Mouse (Mus musculus): ENCODE data around the gene Il1rap. TPM values are rescaled to one million over a fixed set of nuclear protein-coding genes. Genes with fewer than 3 reads are reported as not detected.

Il1rap gene
- polyA plus RNA-seq, 1 experiment: 6.6 TPM

DNA sequence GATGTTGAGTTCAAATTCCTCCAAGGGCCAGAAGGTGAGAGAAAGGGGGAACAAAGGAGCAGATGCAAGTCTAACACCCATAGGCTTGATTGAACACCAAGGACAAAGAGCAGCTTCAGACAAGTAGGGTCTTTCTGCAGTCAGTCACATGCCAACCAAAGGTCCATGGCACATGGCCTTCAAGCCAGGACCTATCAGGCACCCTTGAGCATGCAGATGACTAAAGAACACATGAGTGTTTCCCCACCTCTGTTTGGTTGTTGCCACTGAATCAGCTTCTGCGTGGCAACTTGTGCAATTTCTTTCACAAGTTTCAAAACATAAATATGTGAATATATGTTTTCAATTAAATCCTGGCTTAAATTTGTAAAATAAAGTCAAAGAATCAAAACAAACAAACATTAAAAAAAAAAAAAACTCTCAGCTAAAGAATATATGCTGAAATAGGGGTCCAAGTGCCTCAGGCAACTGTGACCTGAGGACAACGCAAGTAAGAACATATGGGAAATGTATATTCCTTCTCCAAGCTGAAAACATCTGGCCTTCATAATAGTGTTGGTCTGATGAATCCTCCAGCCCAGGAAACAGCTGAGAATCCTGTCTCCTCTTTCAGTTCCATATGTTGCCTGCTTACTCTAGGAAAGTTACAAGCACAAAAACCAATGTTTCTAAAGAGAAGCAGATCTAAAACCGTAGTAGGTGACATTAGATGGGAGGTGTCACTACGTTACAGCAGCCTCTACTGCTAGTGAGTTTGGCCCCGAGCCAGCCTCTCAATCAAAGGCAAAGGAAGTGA is 142.6 kb downstream of the Il1rap start:
- DNase-seq (ENCODE audit: low spot score): no peak

DNA sequence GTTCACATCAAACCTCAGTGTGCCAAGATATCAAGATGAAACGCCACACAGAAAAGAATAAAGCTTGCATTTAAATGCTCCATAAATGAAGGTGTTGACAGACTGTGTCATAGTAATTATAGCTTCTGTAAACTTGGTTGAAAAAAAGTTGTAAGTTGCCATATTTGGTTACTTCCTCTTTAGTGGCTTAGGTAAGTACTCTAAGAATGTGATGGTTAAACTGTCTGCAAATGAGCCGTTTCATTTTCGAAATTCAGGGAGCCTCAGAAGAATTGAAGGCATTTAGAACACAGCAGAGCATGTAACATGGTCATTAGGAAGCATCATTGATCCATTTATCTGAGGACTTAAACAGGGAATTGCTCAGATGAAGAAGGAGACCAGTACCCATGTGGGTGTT is 146.6 kb downstream of the Il1rap start:
- DNase-seq (ENCODE audit: low spot score): no peak

- no peak for DNase-seq (ENCODE audit: low spot score)
Observed at GRCm38 (mm10) chr16:26730941-26731340, 149.4 kb downstream of the Il1rap start.

DNA sequence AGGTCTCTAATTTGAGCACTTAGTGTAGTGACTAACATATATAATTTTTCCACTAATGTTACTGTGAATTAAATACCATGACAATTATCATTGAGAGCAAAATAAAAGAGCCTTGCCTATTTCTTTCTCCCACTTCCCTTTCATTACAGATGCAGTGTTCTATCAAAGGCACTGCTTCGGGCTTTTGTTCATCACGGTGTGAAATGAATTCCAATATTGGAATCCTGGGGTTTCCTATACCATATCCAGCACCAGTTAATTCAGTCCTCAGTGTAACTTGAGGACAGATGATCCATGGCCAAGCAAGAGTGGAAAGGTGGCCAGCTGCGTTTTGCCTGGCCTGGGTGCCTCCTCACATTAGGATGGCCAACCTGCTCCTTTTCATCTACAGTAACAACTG is 151.1 kb downstream of the Il1rap start:
- DNase-seq (ENCODE audit: low spot score): no peak

GRCm38 (mm10) chr16:26755381-26756155 is 174.1 kb downstream of the Il1rap start:
- no peak for DNase-seq (ENCODE audit: low spot score)

- no peak for DNase-seq (ENCODE audit: low spot score)
Observed at GRCm38 (mm10) chr16:26775976-26776375, 194.5 kb downstream of the Il1rap start.

GRCm38 (mm10) chr16:26777132-26777531 is 195.6 kb downstream of the Il1rap start:
- no peak for DNase-seq (ENCODE audit: low spot score)

Other genes starting within 250 kb of the Il1rap start
- gene Cldn1, start 209.9 kb upstream of the Il1rap start, polyA plus RNA-seq (2012; rRNA removed): 10.7 and 10.9 TPM in 2 replicates
- not detected in 2 replicates for gene Cldn16, start 118.6 kb upstream of the Il1rap start, polyA plus RNA-seq (2012; rRNA removed)
- gene Tmem207, start 54.9 kb upstream of the Il1rap start, polyA plus RNA-seq (2012; rRNA removed): not detected in 2 replicates

Measured in urinary bladder, adult 2 months (tissue).